Mouse (Mus musculus): ENCODE data around the gene Sgcd. TPM values are rescaled to one million over a fixed set of nuclear protein-coding genes. Genes with fewer than 3 reads are reported as not detected.
A peak's percentile ranks its signal among the peaks of the same experiment; 100 is the strongest.

Sgcd gene
- total RNA-seq, 1 experiment = 1.0 TPM

- TF ChIP-seq ZNF384 (IDR thresholded peaks at IDR 0.05; ENCODE audit: low read depth, low read length) (no peak), HCFC1 (IDR thresholded peaks at IDR 0.05; ENCODE audit: borderline replicate concordance, insufficient read depth, low read length) (no peak), ZC3H11A (IDR thresholded peaks at IDR 0.05; ENCODE audit: borderline replicate concordance, low read depth, low read length) (no peak)
- no peak overlapping the region for H3K9ac ChIP-seq (ENCODE audit: insufficient read depth, low read depth, low read length, poor library complexity, severe bottlenecking)
- no peaks in the 10 kb centered on the region for H3K36me3 ChIP-seq (ENCODE audit: control insufficient read depth, insufficient read depth, low read length, poor library complexity, severe bottlenecking)
- in situ Hi-C loops (cut with MboI; ENCODE audit: low sequenced_read_pairs in 2 of 2, unreplicated experiment in 2 of 2) = no loop called here
- H3K27ac ChIP-seq (ENCODE audit: insufficient read depth, low read depth, low read length, poor library complexity, severe bottlenecking) = no peak overlapping the region
- peaks cover 0 to 2% of the 10 kb centered on the region in 2 experiments; a peak in 1 of 4 replicates for H3K4me1 ChIP-seq (ENCODE audit: control insufficient read depth in 2 of 2, insufficient read depth in 2 of 2, low read length in 2 of 2, poor library complexity in 1 of 2)
- peak overlapping the region; percentile 55 to 69; a peak in 3 of 4 replicates for H3K4me3 ChIP-seq (ENCODE audit: insufficient read depth in 1 of 2, low read depth in 1 of 2, low read length in 2 of 2, poor library complexity in 1 of 2, severe bottlenecking in 1 of 2)
- H3K9me3 ChIP-seq (ENCODE audit: control insufficient read depth, insufficient read depth, low read depth, low read length) = no peaks in the 10 kb centered on the region
- no peak for DNase-seq (ENCODE audit: low read depth, low spot score)
Measured at GRCm38 (mm10) chr11:47987893-47988267, 889 bp downstream of the Sgcd start.

GRCm38 (mm10) chr11:47987251-47987892 lies 1.4 kb downstream of the Sgcd start:
- TF ChIP-seq MAFK (IDR thresholded peaks at IDR 0.05; ENCODE audit: insufficient read depth, low read depth, low read length) = no peak
- TF ChIP-seq ZNF384 (IDR thresholded peaks at IDR 0.05; ENCODE audit: low read depth, low read length) = no peak
- TF ChIP-seq ZC3H11A (IDR thresholded peaks at IDR 0.05; ENCODE audit: borderline replicate concordance, low read depth, low read length) = no peak
- TF ChIP-seq CHD2 (IDR thresholded peaks at IDR 0.05; ENCODE audit: low read depth, low read length) = no peak
- no peak for TF ChIP-seq HCFC1 (IDR thresholded peaks at IDR 0.05; ENCODE audit: borderline replicate concordance, insufficient read depth, low read length)
- Histone ChIP-seq H3K27ac (ENCODE audit: insufficient read depth, low read depth, low read length, poor library complexity, severe bottlenecking) (no peak overlapping the region), H3K9me3 (ENCODE audit: control insufficient read depth, insufficient read depth, low read depth, low read length) (no peaks in the 10 kb centered on the region), H3K9ac (ENCODE audit: insufficient read depth, low read depth, low read length, poor library complexity, severe bottlenecking) (no peak overlapping the region), H3K4me3 (ENCODE audit: insufficient read depth in 1 of 2, low read depth in 1 of 2, low read length in 2 of 2, poor library complexity in 1 of 2, severe bottlenecking in 1 of 2) (no peak overlapping the region), H3K4me1 (ENCODE audit: control insufficient read depth in 2 of 2, insufficient read depth in 2 of 2, low read length in 2 of 2, poor library complexity in 1 of 2) (peaks cover 0 to 2% of the 10 kb centered on the region in 2 experiments; a peak in 1 of 4 replicates), H3K36me3 (ENCODE audit: control insufficient read depth, insufficient read depth, low read length, poor library complexity, severe bottlenecking) (no peaks in the 10 kb centered on the region)
- no peak for DNase-seq (ENCODE audit: low read depth, low spot score)
- in situ Hi-C loops (cut with MboI; ENCODE audit: low sequenced_read_pairs in 2 of 2, unreplicated experiment in 2 of 2) = no loop called here

GRCm38 (mm10) chr11:47982152-47982551 lies 6.6 kb downstream of the Sgcd start:
- Histone ChIP-seq H3K4me1 (ENCODE audit: control insufficient read depth in 2 of 2, insufficient read depth in 2 of 2, low read length in 2 of 2, poor library complexity in 1 of 2) (no peaks in the 10 kb centered on the region), H3K4me3 (ENCODE audit: insufficient read depth in 1 of 2, low read depth in 1 of 2, low read length in 2 of 2, poor library complexity in 1 of 2, severe bottlenecking in 1 of 2) (no peak overlapping the region), H3K36me3 (ENCODE audit: control insufficient read depth, insufficient read depth, low read length, poor library complexity, severe bottlenecking) (no peaks in the 10 kb centered on the region), H3K9me3 (ENCODE audit: control insufficient read depth, insufficient read depth, low read depth, low read length) (no peaks in the 10 kb centered on the region), H3K27ac (ENCODE audit: insufficient read depth, low read depth, low read length, poor library complexity, severe bottlenecking) (no peak overlapping the region), H3K9ac (ENCODE audit: insufficient read depth, low read depth, low read length, poor library complexity, severe bottlenecking) (no peak overlapping the region)
- no peak for DNase-seq (ENCODE audit: low read depth, low spot score)
- TF ChIP-seq ZNF384 (IDR thresholded peaks at IDR 0.05; ENCODE audit: low read depth, low read length) (no peak), CHD2 (IDR thresholded peaks at IDR 0.05; ENCODE audit: low read depth, low read length) (no peak), ZC3H11A (IDR thresholded peaks at IDR 0.05; ENCODE audit: borderline replicate concordance, low read depth, low read length) (no peak), HCFC1 (IDR thresholded peaks at IDR 0.05; ENCODE audit: borderline replicate concordance, insufficient read depth, low read length) (no peak), MAFK (IDR thresholded peaks at IDR 0.05; ENCODE audit: insufficient read depth, low read depth, low read length) (no peak)
- in situ Hi-C loops (cut with MboI; ENCODE audit: low sequenced_read_pairs in 2 of 2, unreplicated experiment in 2 of 2) = no loop called here

GRCm38 (mm10) chr11:47981108-47981507 lies 7.7 kb downstream of the Sgcd start:
- H3K4me1 ChIP-seq (ENCODE audit: control insufficient read depth in 2 of 2, insufficient read depth in 2 of 2, low read length in 2 of 2, poor library complexity in 1 of 2) = no peaks in the 10 kb centered on the region
- H3K9ac ChIP-seq (ENCODE audit: insufficient read depth, low read depth, low read length, poor library complexity, severe bottlenecking) = no peak overlapping the region

GRCm38 (mm10) chr11:47953291-47953690 lies 35.5 kb downstream of the Sgcd start:
- Histone ChIP-seq H3K4me3 (ENCODE audit: insufficient read depth in 1 of 2, low read depth in 1 of 2, low read length in 2 of 2, poor library complexity in 1 of 2, severe bottlenecking in 1 of 2) (no peak overlapping the region), H3K9me3 (ENCODE audit: control insufficient read depth, insufficient read depth, low read depth, low read length) (no peaks in the 10 kb centered on the region), H3K4me1 (ENCODE audit: control insufficient read depth in 2 of 2, insufficient read depth in 2 of 2, low read length in 2 of 2, poor library complexity in 1 of 2) (no peaks in the 10 kb centered on the region), H3K9ac (ENCODE audit: insufficient read depth, low read depth, low read length, poor library complexity, severe bottlenecking) (no peak overlapping the region), H3K36me3 (ENCODE audit: control insufficient read depth, insufficient read depth, low read length, poor library complexity, severe bottlenecking) (no peaks in the 10 kb centered on the region), H3K27ac (ENCODE audit: insufficient read depth, low read depth, low read length, poor library complexity, severe bottlenecking) (no peak overlapping the region)
- no peak for DNase-seq (ENCODE audit: low read depth, low spot score)
- TF ChIP-seq ZNF384 (IDR thresholded peaks at IDR 0.05; ENCODE audit: low read depth, low read length) (no peak), MAFK (IDR thresholded peaks at IDR 0.05; ENCODE audit: insufficient read depth, low read depth, low read length) (no peak), CHD2 (IDR thresholded peaks at IDR 0.05; ENCODE audit: low read depth, low read length) (no peak), ZC3H11A (IDR thresholded peaks at IDR 0.05; ENCODE audit: borderline replicate concordance, low read depth, low read length) (no peak)
- in situ Hi-C loops (cut with MboI; ENCODE audit: low sequenced_read_pairs in 2 of 2, unreplicated experiment in 2 of 2) = no loop called here

More at GRCm38 (mm10) chr11:47981108-47981507, 7.7 kb downstream of the Sgcd start:
- TF ChIP-seq ZC3H11A (IDR thresholded peaks at IDR 0.05; ENCODE audit: borderline replicate concordance, low read depth, low read length) = no peak
- Histone ChIP-seq H3K9me3 (ENCODE audit: control insufficient read depth, insufficient read depth, low read depth, low read length) (no peaks in the 10 kb centered on the region), H3K36me3 (ENCODE audit: control insufficient read depth, insufficient read depth, low read length, poor library complexity, severe bottlenecking) (no peaks in the 10 kb centered on the region), H3K4me3 (ENCODE audit: insufficient read depth in 1 of 2, low read depth in 1 of 2, low read length in 2 of 2, poor library complexity in 1 of 2, severe bottlenecking in 1 of 2) (no peak overlapping the region), H3K27ac (ENCODE audit: insufficient read depth, low read depth, low read length, poor library complexity, severe bottlenecking) (no peak overlapping the region)
- in situ Hi-C loops (cut with MboI; ENCODE audit: low sequenced_read_pairs in 2 of 2, unreplicated experiment in 2 of 2) = no loop called here
- DNase-seq (ENCODE audit: low read depth, low spot score) = no peak
